Mouse (Mus musculus) E14TG2a.4 (cell line): Measurements from ENCODE around the gene Pdia3.
"Not testable (repeated sequence)": the region's sequence is repeated elsewhere in the genome, so short reads cannot be mapped to it uniquely, and the experiment has no call there.

Experiments used
- H3K27me3 ChIP-seq: 2 replicates; pipeline ENCODE4 v1.6.1; 2014; ENCODE audit warnings: low read length, control low read depth; ENCODE audit not compliant: insufficient read depth
- H3K36me3 ChIP-seq: 2 replicates; pipeline ENCODE4 v1.6.1; 2014; ENCODE audit warnings: low read length, control low read depth; ENCODE audit not compliant: insufficient read depth
- H3K4me1 ChIP-seq: replicated peaks from 2 replicates; pipeline ENCODE4 v1.6.1; 2014; ENCODE audit warnings: low read depth, low read length, control low read depth
- H3K4me3 ChIP-seq: replicated peaks from 2 replicates; pipeline ENCODE4 v1.5.1; 2014; ENCODE audit warnings: mild to moderate bottlenecking, low read length
- H3K9me3 ChIP-seq: 2 replicates; pipeline ENCODE4 v1.6.1; 2014; ENCODE audit warnings: low read length, control low read depth
- CTCF ChIP-seq: conservative IDR thresholded peaks from 2 replicates; pipeline ENCODE4 v1.5.1; 2014; ENCODE audit warnings: low read length
- NANOG ChIP-seq: IDR thresholded peaks from 2 replicates; pipeline ENCODE4 v1.6.1; 2014; ENCODE audit warnings: borderline replicate concordance, low read length, mixed read lengths
- POU5F1 ChIP-seq: IDR thresholded peaks from 2 replicates; pipeline ENCODE4 v1.6.1; 2014; ENCODE audit warnings: low read length, borderline replicate concordance

The Pdia3 gene

GRCm38 (mm10) chr2:121413387-121414042 is at the start of gene Pdia3, which contains the start of gene Catsper2:
Gene Pdia3, plus strand, starts transcription at chr2:121413775.
Gene Catsper2, minus strand, starts transcription at chr2:121413792.
- Histone ChIP-seq H3K27me3 (no peaks in the 10 kb centered on the region), H3K4me1 (peaks cover 49% of the 10 kb centered on the region), H3K4me3 (peak within 1 kb of the TSS; percentile 97), H3K36me3 (peaks cover 41% of the 10 kb centered on the region), H3K9me3 (no peaks in the 10 kb centered on the region)
- TF ChIP-seq NANOG (no peak), POU5F1 (no peak), CTCF (no peak)

DNA sequence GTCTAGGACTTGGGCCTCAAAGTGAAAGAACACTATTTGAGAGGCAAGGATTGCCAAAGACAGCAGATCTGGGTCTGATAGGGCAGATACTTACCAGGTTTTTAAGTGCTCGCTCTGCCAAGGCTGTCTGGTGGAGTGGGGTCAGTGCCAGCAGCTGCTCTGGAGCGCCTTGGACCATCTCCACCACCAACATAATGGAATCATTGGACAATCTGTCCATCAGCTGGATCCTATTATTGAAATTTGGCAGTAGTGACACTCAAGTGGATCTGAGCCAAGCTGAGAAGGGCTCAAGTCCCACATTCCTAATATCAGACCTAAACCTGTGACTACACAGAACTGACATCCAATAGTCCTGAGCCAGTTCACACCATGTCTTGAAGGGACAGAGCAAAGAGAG is 44.7 kb upstream of the Pdia3 start:
- peaks cover 24% of the 10 kb centered on the region for H3K27me3 ChIP-seq
- no peaks in the 10 kb centered on the region for H3K9me3 ChIP-seq
- TF ChIP-seq CTCF (no peak), NANOG (no peak), POU5F1 (no peak)
- H3K4me3 ChIP-seq = no peak overlapping the region
- H3K36me3 ChIP-seq = no peaks in the 10 kb centered on the region
- H3K4me1 ChIP-seq = peaks cover 23% of the 10 kb centered on the region

DNA sequence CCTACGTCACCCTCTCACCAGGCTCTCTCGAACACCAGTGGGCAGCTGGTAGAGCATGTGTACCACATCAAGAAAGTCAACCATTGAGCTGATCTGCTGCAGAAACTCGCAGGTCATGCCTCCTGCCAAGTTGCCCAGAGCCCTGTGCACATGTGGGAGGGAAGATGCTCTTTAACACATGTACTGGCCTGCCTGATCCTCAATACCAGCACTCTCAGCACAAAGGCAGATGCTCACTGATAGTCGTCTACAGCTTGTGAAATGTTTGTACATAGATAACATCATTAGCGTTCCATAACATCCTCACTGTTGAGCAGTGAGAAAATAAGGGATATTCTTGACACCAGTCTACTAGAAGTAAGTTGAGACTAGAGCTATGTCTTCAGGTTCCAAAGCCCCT is 42.7 kb upstream of the Pdia3 start:
- Histone ChIP-seq H3K4me3 (no peak overlapping the region), H3K27me3 (peaks cover 35% of the 10 kb centered on the region), H3K36me3 (no peaks in the 10 kb centered on the region), H3K4me1 (peaks cover 15% of the 10 kb centered on the region), H3K9me3 (no peaks in the 10 kb centered on the region)
- TF ChIP-seq POU5F1 (no peak), NANOG (no peak), CTCF (no peak)

- H3K36me3 ChIP-seq = no peaks in the 10 kb centered on the region
- H3K27me3 ChIP-seq = peaks cover 45% of the 10 kb centered on the region
- H3K4me3 ChIP-seq = no peak overlapping the region
- peaks cover 22% of the 10 kb centered on the region for H3K4me1 ChIP-seq
- no peaks in the 10 kb centered on the region for H3K9me3 ChIP-seq
- no peak for TF ChIP-seq POU5F1
- TF ChIP-seq NANOG = no peak
- no peak for TF ChIP-seq CTCF
Measured at GRCm38 (mm10) chr2:121372266-121372665, 41.3 kb upstream of the Pdia3 start.

DNA sequence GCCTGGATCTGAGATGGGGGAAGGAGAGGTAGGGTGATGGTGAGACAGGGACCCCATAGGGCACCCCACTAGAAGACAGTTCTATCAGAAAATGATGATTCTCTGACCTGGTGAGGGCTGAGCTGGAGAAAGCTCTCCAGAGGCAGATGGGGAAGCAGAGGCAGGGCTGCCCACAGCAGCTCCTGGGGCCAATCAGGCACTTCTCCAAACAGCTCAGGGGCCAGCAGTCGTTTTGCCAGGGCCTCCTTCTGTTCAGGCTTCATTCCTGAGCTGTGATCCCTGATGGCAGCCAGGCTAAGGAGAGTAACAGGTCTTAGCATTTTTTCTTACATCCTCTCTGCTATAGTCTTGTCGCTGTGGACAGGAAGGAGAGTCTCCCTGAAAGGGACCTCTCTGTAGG is 38.8 kb upstream of the Pdia3 start:
- H3K9me3 ChIP-seq = no peaks in the 10 kb centered on the region
- H3K27me3 ChIP-seq = peaks cover 44% of the 10 kb centered on the region
- H3K4me1 ChIP-seq = peaks cover 29% of the 10 kb centered on the region
- no peak overlapping the region for H3K4me3 ChIP-seq
- no peaks in the 10 kb centered on the region for H3K36me3 ChIP-seq
- TF ChIP-seq POU5F1 (no peak), CTCF (no peak), NANOG (no peak)

DNA sequence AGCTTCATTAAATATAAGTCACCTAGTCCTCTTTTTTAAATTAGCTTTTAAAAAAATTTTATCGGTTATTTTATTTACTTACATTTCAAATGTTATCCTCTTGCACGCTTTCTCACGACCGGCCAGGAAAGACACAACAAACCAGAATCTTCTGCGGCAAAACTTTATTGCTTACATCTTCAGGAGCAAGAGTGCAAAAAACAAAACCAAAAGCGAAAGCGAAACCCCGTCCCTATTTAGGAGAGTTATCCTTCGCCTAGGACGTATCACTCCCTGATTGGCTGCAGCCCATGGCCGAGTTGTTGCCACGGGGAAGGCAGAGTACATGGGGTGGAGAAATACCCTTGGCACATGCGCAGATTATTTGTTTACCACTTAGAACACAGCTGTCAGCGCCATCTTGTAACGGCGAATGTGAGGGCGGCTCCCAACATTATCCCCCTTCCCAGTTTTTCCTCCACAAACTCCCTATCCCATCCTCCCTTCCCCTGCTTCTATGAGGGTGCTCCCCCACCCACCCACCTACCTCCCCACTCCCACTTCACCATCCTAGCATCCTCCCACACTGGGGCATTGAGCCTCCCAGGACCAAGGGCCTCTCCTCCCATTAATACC is 26.5 kb upstream of the Pdia3 start, which contains the start of gene Strc:
Gene Strc, minus strand, starts transcription at position 208 of the 615 bp plus-strand sequence.
- H3K9me3 ChIP-seq, H3K4me3 ChIP-seq, H3K4me1 ChIP-seq, H3K36me3 ChIP-seq, H3K27me3 ChIP-seq: not testable (repeated sequence)

DNA sequence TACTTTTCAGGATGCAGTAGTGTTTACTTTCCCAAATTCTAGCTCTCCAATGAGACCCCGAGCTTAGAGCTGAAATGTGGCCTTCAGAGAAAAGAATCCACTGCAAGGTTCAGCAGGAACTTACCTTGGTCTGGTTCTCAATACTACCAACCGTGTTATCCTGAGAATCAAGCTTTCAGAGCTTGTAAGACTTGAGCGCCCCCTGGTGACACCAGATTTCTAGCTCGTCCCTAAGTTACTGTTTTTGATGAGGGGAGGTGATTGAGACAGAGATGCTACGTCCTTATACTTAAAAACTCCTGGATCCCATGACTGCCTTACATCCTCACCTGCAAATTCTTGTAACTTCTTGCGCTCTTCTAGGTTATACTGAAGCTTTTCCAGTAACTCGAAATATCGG is 17.0 kb upstream of the Pdia3 start:
- no peak overlapping the region for H3K4me3 ChIP-seq
- TF ChIP-seq CTCF = peak; percentile 64
- no peak for TF ChIP-seq POU5F1
- TF ChIP-seq NANOG = no peak
- no peaks in the 10 kb centered on the region for H3K36me3 ChIP-seq
- peaks cover 3% of the 10 kb centered on the region; the same call in 1 of the 2 replicates for H3K27me3 ChIP-seq
- H3K4me1 ChIP-seq = no peaks in the 10 kb centered on the region
- H3K9me3 ChIP-seq = no peaks in the 10 kb centered on the region

DNA sequence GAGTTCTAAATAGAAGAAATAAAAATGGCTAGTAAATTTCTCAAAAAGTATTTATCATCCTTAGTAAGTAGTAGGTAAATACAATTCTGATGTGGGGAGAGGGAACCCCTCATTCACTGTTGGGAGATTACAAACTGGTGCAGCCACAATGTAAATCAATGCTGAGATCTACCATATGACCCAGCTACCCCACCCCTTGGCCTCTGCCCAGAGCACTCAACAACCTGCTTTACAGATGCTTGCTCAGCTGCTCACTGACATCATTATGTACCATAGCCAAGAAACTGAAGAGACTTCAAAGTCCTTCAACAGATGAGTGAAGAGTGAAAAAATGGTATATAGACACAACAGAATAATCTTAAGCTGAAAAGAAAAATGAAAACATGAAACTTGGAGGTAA is 10.3 kb upstream of the Pdia3 start:
- Histone ChIP-seq H3K36me3 (no peaks in the 10 kb centered on the region), H3K4me1 (no peaks in the 10 kb centered on the region), H3K27me3 (peaks cover 3% of the 10 kb centered on the region; the same call in 1 of the 2 replicates), H3K9me3 (no peaks in the 10 kb centered on the region), H3K4me3 (no peak overlapping the region)
- no peak for TF ChIP-seq NANOG
- TF ChIP-seq CTCF = no peak
- no peak for TF ChIP-seq POU5F1

GRCm38 (mm10) chr2:121408160-121408559 is 5.4 kb upstream of the Pdia3 start:
- peaks cover 11% of the 10 kb centered on the region for H3K4me1 ChIP-seq
- TF ChIP-seq CTCF (peak; percentile 41), POU5F1 (no peak)
- H3K9me3 ChIP-seq = no peaks in the 10 kb centered on the region
- no peaks in the 10 kb centered on the region for H3K27me3 ChIP-seq
- H3K4me3 ChIP-seq = no peak overlapping the region
- H3K36me3 ChIP-seq = peaks cover 5% of the 10 kb centered on the region; the same call in 1 of the 2 replicates
